ENCODE assay signal across 12 mouse cellular contexts in genomic region chr2:166088991-166089390, GRCm38 (mm10).
"Had no signal": no experiment of that assay in that cellular context is flagged by ENCODE, and none has a peak within 500 bp of the region (broad histone marks: within the 10 kb centered on the region; RNA-seq: fewer than 3 reads in every experiment).

No protein-coding gene starts in this region.

- DNase-seq: kidney, adult 8-10 months; kidney, postnatal 10 days; kidney, postnatal 36 days; layer of hippocampus, postnatal 36 days; lung, adult 18-20 months; lung, postnatal 10 days; lung, postnatal 36 days; retina, postnatal 1 day; right cerebral cortex, postnatal 25 days; spleen, adult 18-20 months; thymus, adult 2 months; thymus, postnatal 25 days had no signal
